Mouse (Mus musculus) kidney, adult 2 months (tissue): ENCODE data around the gene Galnt2.

Experiments used
- CTCF ChIP-seq: fragments of 200-500 bp; conservative IDR thresholded peaks from 2 replicates; pipeline ENCODE4 v1.5.1; 2011; ENCODE audit warnings: low read depth, mild to moderate bottlenecking, control low read depth, low read length, moderate library complexity, mixed read lengths; ENCODE audit not compliant: insufficient read depth, insufficient read length
- POLR2A ChIP-seq: fragments of 200-500 bp; IDR thresholded peaks from one replicate; pipeline ENCODE4 v1.6.1; 2011; ENCODE audit warnings: low read depth, low read length, control low read depth

DNA sequence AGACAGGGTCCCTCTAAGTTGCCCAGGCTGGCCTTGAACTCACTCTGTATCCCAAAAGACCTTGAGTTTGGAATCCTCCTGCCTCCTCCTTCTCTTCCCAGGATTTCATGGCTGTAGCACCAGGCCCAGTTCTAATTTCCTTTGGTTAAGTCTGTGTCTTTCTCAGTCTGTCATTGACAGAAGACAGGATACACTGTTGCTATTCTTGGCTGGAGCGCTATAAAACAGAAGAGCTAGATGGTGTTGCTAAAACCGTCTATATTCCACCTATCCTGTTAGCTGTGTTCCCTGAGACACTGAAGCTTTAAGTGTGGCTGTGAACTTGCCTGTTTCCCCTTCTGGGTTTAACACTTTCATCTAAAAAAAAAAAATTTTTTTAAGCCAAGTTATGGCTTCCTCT lies 19.0 kb upstream of the Galnt2 start:
- TF ChIP-seq POLR2A (no peak), CTCF (no peak)
